Mouse (Mus musculus): ENCODE measurements around the gene Rbm17.
"Not testable (repeated sequence)": the region's sequence is repeated elsewhere in the genome, so short reads cannot be mapped to it uniquely, and the experiment has no call there.

The Rbm17 gene

GRCm38 (mm10) chr2:11604053-11604452 lies at the start of gene Rbm17:
Gene Rbm17, minus strand, starts transcription at chr2:11604153.
- no peak for DNase-seq (ENCODE audit: low spot score in 2 of 2)

GRCm38 (mm10) chr2:11653330-11653729 lies 49.4 kb upstream of the Rbm17 start:
- DNase-seq (ENCODE audit: low spot score in 2 of 2) = no peak

- DNase-seq (ENCODE audit: low spot score in 2 of 2) = no peak
These were observed 48.8 kb upstream of the Rbm17 start for GRCm38 (mm10) chr2:11652780-11653179.

GRCm38 (mm10) chr2:11652196-11652595 lies 48.2 kb upstream of the Rbm17 start:
- no peak for DNase-seq (ENCODE audit: low spot score in 2 of 2)

GRCm38 (mm10) chr2:11651476-11651875 lies 47.5 kb upstream of the Rbm17 start:
- no peak for DNase-seq (ENCODE audit: low spot score in 2 of 2)

- no peak for DNase-seq (ENCODE audit: low spot score in 2 of 2)
These were observed 41.3 kb upstream of the Rbm17 start for GRCm38 (mm10) chr2:11645297-11645696.

- no peak for DNase-seq (ENCODE audit: low spot score in 2 of 2)
These were observed 40.1 kb upstream of the Rbm17 start for GRCm38 (mm10) chr2:11644057-11644456.

GRCm38 (mm10) chr2:11642451-11642941 lies 38.5 kb upstream of the Rbm17 start, which contains the start of gene Il2ra:
Gene Il2ra, plus strand, starts transcription at chr2:11642807.
- DNase-seq (ENCODE audit: low spot score in 2 of 2) = no peak

GRCm38 (mm10) chr2:11637115-11637514 lies 33.2 kb upstream of the Rbm17 start:
- DNase-seq (ENCODE audit: low spot score in 2 of 2) = no peak

- DNase-seq (ENCODE audit: low spot score in 2 of 2) = no peak
These were observed 32.2 kb upstream of the Rbm17 start for GRCm38 (mm10) chr2:11636138-11636480.

- no peak for DNase-seq (ENCODE audit: low spot score in 2 of 2)
These were observed 31.7 kb upstream of the Rbm17 start for GRCm38 (mm10) chr2:11635471-11636137.

GRCm38 (mm10) chr2:11635035-11635434 lies 31.1 kb upstream of the Rbm17 start:
- no peak for DNase-seq (ENCODE audit: low spot score in 2 of 2)

- no peak for DNase-seq (ENCODE audit: low spot score in 2 of 2)
These were observed 21.9 kb upstream of the Rbm17 start, which contains the start of gene Gm17490 for GRCm38 (mm10) chr2:11625890-11626289. Gene Gm17490, minus strand, starts transcription at chr2:11626264.

- DNase-seq (ENCODE audit: low spot score in 2 of 2) = no peak
These were observed 19.8 kb upstream of the Rbm17 start for GRCm38 (mm10) chr2:11623726-11624125.

- no peak for DNase-seq (ENCODE audit: low spot score in 2 of 2)
These were observed 19.2 kb upstream of the Rbm17 start for GRCm38 (mm10) chr2:11623173-11623572.

- DNase-seq (ENCODE audit: low spot score in 2 of 2) = no peak
These were observed 15.6 kb upstream of the Rbm17 start for GRCm38 (mm10) chr2:11619598-11619997.

GRCm38 (mm10) chr2:11616846-11617245 lies 12.9 kb upstream of the Rbm17 start:
- no peak for DNase-seq (ENCODE audit: low spot score in 2 of 2)

GRCm38 (mm10) chr2:11612939-11613338 lies 9.0 kb upstream of the Rbm17 start:
- DNase-seq (ENCODE audit: low spot score in 2 of 2) = not testable (repeated sequence)

GRCm38 (mm10) chr2:11606718-11607117 lies 2.8 kb upstream of the Rbm17 start:
- not testable (repeated sequence) for DNase-seq (ENCODE audit: low spot score in 2 of 2)

GRCm38 (mm10) chr2:11604911-11605310 lies 958 bp upstream of the Rbm17 start:
- DNase-seq (ENCODE audit: low spot score in 2 of 2) = no peak

GRCm38 (mm10) chr2:11602506-11603489 lies 1.2 kb downstream of the Rbm17 start:
- peak; percentile 91 for DNase-seq (ENCODE audit: low spot score in 2 of 2)

GRCm38 (mm10) chr2:11601795-11602194 lies 2.2 kb downstream of the Rbm17 start:
- DNase-seq (ENCODE audit: low spot score in 2 of 2) = no peak

- DNase-seq (ENCODE audit: low spot score in 2 of 2) = no peak
These were observed 6.0 kb downstream of the Rbm17 start for GRCm38 (mm10) chr2:11597906-11598305.

Data from right cerebral cortex, postnatal 36 days (tissue).